Mouse (Mus musculus): ENCODE measurements around the gene Tubgcp6.

Gene Tubgcp6

GRCm38 (mm10) chr15:89122649-89123366 is at the start of gene Tubgcp6:
Gene Tubgcp6 (minus strand): TSS chr15:89123112.
- in situ Hi-C loops (cut with MboI; ENCODE audit: unreplicated experiment in 2 of 2): loop anchor here (25.0 kb wide), 1 partner anchor 89 kb away; the partner anchor contains the start of gene Ppp6r2 (in 2 of the 2)

GRCm38 (mm10) chr15:89172276-89172935 is 49.5 kb upstream of the Tubgcp6 start:
- in situ Hi-C loops (cut with MboI; ENCODE audit: unreplicated experiment in 2 of 2): no loop called here

GRCm38 (mm10) chr15:89171526-89172051 is 48.7 kb upstream of the Tubgcp6 start:
- in situ Hi-C loops (cut with MboI; ENCODE audit: unreplicated experiment in 2 of 2): no loop called here

- in situ Hi-C loops (cut with MboI; ENCODE audit: unreplicated experiment in 2 of 2): no loop called here
Measured at GRCm38 (mm10) chr15:89170102-89170501, 47.2 kb upstream of the Tubgcp6 start.

- in situ Hi-C loops (cut with MboI; ENCODE audit: unreplicated experiment in 2 of 2): no loop called here
Measured at GRCm38 (mm10) chr15:89169431-89169830, 46.5 kb upstream of the Tubgcp6 start.

- in situ Hi-C loops (cut with MboI; ENCODE audit: unreplicated experiment in 2 of 2): no loop called here
Measured at GRCm38 (mm10) chr15:89168922-89169321, 46.0 kb upstream of the Tubgcp6 start.

GRCm38 (mm10) chr15:89165478-89165877 is 42.6 kb upstream of the Tubgcp6 start:
- in situ Hi-C loops (cut with MboI; ENCODE audit: unreplicated experiment in 2 of 2): no loop called here

GRCm38 (mm10) chr15:89161397-89161796 is 38.5 kb upstream of the Tubgcp6 start:
- in situ Hi-C loops (cut with MboI; ENCODE audit: unreplicated experiment in 2 of 2): no loop called here

GRCm38 (mm10) chr15:89158516-89158915 is 35.6 kb upstream of the Tubgcp6 start:
- in situ Hi-C loops (cut with MboI; ENCODE audit: unreplicated experiment in 2 of 2): loop anchor here (5.0 kb wide), 2 partner anchors 34 to 49 kb away; no protein-coding TSS in a partner anchor

- in situ Hi-C loops (cut with MboI; ENCODE audit: unreplicated experiment in 2 of 2): loop anchor here (5.0 kb wide), 2 partner anchors 34 to 49 kb away; no protein-coding TSS in a partner anchor
Measured at GRCm38 (mm10) chr15:89157954-89158353, 35.0 kb upstream of the Tubgcp6 start.

GRCm38 (mm10) chr15:89152312-89152711 is 29.4 kb upstream of the Tubgcp6 start:
- in situ Hi-C loops (cut with MboI; ENCODE audit: unreplicated experiment in 2 of 2): no loop called here

- in situ Hi-C loops (cut with MboI; ENCODE audit: unreplicated experiment in 2 of 2): no loop called here
Measured at GRCm38 (mm10) chr15:89150041-89150390, 27.1 kb upstream of the Tubgcp6 start.

- in situ Hi-C loops (cut with MboI; ENCODE audit: unreplicated experiment in 2 of 2): no loop called here
Measured at GRCm38 (mm10) chr15:89149271-89150040, 26.5 kb upstream of the Tubgcp6 start, which contains the start of gene Mapk11. Gene Mapk11 (minus strand): TSS chr15:89149628.

GRCm38 (mm10) chr15:89148496-89149270 is 25.8 kb upstream of the Tubgcp6 start:
- in situ Hi-C loops (cut with MboI; ENCODE audit: unreplicated experiment in 2 of 2): no loop called here

GRCm38 (mm10) chr15:89147895-89148294 is 25.0 kb upstream of the Tubgcp6 start:
- in situ Hi-C loops (cut with MboI; ENCODE audit: unreplicated experiment in 2 of 2): no loop called here

GRCm38 (mm10) chr15:89147456-89147855 is 24.5 kb upstream of the Tubgcp6 start:
- in situ Hi-C loops (cut with MboI; ENCODE audit: unreplicated experiment in 2 of 2): no loop called here

GRCm38 (mm10) chr15:89147024-89147423 is 24.1 kb upstream of the Tubgcp6 start:
- in situ Hi-C loops (cut with MboI; ENCODE audit: unreplicated experiment in 2 of 2): no loop called here

- in situ Hi-C loops (cut with MboI; ENCODE audit: unreplicated experiment in 2 of 2): no loop called here
Measured at GRCm38 (mm10) chr15:89146537-89146936, 23.6 kb upstream of the Tubgcp6 start.

- in situ Hi-C loops (cut with MboI; ENCODE audit: unreplicated experiment in 2 of 2): no loop called here
Measured at GRCm38 (mm10) chr15:89145813-89146350, 23.0 kb upstream of the Tubgcp6 start.

GRCm38 (mm10) chr15:89144965-89145364 is 22.1 kb upstream of the Tubgcp6 start:
- in situ Hi-C loops (cut with MboI; ENCODE audit: unreplicated experiment in 2 of 2): no loop called here
